Mouse (Mus musculus) left cerebral cortex, postnatal 10 days (tissue): Measurements from ENCODE around the gene Il2rb. TPM values are rescaled to one million over a fixed set of nuclear protein-coding genes. Genes with fewer than 3 reads are reported as not detected.

ENCODE experiments used
- DNase-seq, 2 experiments: peaks; one replicate each; pipeline ENCODE4 v3.0.0; 2021 to 2022; ENCODE audit warnings: low spot score in 2 of 2, mixed read lengths in 1 of 2; ENCODE audit errors: extremely low spot score in 1 of 2
- intact Hi-C: fragments of 180-260 bp; cut with DNase I; formaldehyde crosslinking; loops from one replicate; pipeline ENCODE4 v1.15.1; 2025
- total RNA-seq, 2 experiments: library from RNA; stranded (reverse); gene quantifications; 2 replicates each; pipeline ENCODE4 v1.2.3; 2021

Gene Il2rb
- total RNA-seq, 2 experiments from 2014 or later = 0.17 TPM; not detected in 1

- no peak for DNase-seq
- intact Hi-C loops = no loop called here
These were observed 5.2 kb downstream of the Il2rb start for GRCm38 (mm10) chr15:78489906-78490305.

- no peak for DNase-seq
These were observed 5.8 kb downstream of the Il2rb start for GRCm38 (mm10) chr15:78489248-78489647.

DNA sequence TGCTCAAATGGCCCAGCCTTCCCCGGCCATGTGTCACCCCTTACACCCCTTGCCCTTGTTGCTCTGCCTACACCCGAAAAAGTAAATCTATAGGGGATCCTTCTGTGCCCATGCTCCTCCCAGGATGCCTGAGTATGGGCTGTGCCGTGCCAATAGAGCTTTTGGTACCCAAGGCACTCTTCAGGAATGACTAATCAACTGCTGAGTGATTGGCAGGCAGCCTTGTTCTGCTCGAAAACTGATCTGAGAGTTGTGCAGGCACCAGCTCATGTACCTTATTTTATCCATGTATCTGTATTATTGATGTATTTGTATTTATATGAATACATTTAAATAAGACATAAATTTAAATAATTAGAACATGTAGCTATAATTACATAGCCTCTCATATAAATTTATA lies 8.0 kb downstream of the Il2rb start:
- no peak for DNase-seq
- intact Hi-C loops = no loop called here

More at GRCm38 (mm10) chr15:78489248-78489647, 5.8 kb downstream of the Il2rb start:
- intact Hi-C loops = no loop called here

GRCm38 (mm10) chr15:78486564-78486963 lies 8.5 kb downstream of the Il2rb start:
- no peak for DNase-seq
- intact Hi-C loops = no loop called here

DNA sequence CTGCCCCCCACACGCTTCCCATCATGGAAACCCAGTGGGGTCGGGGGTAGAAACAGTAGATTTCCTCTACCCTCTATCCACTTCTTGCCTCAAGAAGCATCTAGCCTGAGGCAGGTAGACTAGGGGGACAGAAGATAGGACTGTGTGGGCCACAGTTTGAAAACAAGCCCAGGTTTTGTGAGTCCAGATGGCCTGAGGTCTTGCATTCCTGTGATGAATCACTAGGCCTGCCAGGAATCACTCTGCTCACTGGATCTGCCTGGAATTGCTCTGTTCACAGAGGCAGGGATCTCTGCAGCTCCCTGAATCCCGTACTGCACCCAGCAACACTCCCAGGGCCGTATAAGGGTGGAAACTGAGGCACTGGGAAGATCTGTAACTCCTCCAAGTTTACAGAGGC lies 11.8 kb downstream of the Il2rb start:
- DNase-seq = no peak
- intact Hi-C loops = no loop called here

DNA sequence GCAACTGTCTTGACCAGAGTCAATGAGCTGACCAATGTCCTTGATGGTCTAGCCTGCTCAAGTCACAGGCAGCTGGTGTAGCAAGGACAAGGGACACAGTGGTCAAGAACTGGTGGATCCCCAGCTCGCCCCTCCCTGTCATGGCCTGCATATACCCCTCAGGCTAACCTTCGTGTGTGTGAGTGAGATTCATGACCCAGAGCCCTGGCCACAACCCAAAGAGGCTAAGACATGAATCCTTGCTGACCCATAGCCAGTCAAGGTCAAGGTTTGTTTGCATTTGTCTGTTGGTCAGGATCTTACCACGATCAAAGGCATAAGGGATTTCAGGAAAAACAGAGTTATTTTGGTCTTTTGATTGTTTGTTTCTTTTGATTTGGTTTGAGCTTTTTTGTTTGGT lies 12.6 kb downstream of the Il2rb start:
- intact Hi-C loops = no loop called here
- no peak for DNase-seq

DNA sequence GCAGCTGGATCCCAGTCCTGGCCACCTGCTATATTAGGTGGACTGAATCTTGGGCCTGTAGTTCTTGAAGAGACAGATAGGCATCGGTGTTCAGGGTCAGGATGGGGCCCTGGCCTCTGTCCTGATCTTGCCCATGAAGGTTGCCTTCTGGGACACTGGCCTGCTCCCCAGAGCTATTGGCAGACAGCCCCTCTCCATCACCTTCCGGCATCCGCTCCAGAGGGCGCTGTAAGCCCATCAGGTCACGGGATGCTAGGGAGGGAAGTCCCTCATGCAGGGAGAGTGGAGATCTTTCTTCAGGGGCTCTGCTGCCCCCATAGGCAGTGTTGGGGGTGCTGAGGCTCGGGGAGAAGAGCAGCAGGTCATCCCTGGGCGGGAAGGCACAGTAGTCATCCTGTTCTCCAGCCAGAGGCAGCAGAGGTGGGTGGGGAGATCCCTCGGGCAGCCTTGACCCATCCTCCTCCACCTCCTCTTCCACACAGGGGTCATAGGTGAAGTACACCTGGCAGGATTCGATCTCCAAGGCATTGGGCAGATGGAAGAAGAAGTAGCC lies 13.5 kb downstream of the Il2rb start:
- intact Hi-C loops = no loop called here
- peak in 1 of 2 experiments; percentile 31 for DNase-seq

DNA sequence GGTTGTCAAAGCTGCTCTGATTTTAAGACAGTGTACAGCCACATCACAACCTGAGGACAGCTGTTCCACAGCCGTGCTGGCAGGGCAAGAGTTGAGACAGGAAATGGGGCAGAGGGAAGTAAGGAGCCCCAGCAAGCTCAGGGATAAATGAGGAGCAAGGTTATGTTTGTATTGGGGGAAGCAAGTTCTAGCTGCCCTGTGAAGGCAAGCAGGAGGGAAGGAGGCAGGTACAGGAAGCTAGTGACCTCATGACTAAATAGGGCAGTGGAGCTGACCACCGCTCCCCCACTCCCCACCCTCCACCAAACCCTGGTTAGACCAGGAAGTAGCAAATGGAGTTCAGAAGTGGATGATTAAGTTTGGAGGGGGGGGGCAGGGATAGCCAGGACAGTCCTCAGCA lies 14.1 kb downstream of the Il2rb start:
- intact Hi-C loops = no loop called here
- DNase-seq = no peak

DNA sequence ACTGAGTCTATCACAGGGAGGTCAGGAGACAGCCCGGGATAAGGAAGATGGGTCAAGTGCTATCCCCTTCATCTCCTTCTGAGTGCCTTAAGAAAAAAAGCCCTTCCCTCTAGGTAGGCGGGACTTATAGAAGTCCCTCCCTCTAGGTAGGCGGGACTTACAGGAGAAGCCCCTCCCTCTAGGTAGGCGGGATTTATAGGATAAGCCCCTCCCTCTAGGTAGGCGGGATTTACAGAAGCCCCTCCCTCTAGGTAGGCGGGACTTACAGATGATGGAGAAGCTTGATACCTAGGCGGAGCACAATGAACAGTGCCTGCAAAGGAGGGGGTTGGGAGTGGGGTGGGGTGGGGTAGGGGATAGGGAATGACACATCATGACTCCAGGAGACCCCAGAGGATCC lies 15.0 kb downstream of the Il2rb start:
- no peak for DNase-seq
- intact Hi-C loops = no loop called here

DNA sequence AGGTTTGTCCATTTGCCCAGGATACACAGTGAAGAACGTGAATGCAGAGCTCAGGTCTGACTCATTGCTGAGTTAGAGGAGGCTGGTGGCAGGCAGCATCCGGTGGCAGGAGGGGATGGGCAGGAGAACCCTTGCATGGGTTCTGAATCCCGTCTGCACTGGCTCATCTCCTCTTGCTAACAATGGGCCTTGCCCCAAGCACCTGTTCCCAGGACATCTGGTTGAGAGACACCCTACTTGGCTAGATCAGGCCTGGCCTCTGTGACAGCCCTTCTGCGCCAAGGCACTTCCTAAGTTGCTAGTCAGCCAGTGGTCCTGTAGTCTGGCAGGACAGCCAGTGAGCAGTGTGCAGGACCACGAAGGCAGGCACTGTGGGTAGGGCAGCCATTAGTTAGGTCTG lies 15.6 kb downstream of the Il2rb start:
- DNase-seq = no peak
- intact Hi-C loops = no loop called here

- intact Hi-C loops = no loop called here
- DNase-seq = no peak
These were observed 17.0 kb downstream of the Il2rb start for GRCm38 (mm10) chr15:78478073-78478472.

GRCm38 (mm10) chr15:78476878-78477277 lies 18.2 kb downstream of the Il2rb start:
- no peak for DNase-seq
- intact Hi-C loops = no loop called here

GRCm38 (mm10) chr15:78475604-78476031 lies 19.5 kb downstream of the Il2rb start:
- intact Hi-C loops = no loop called here
- DNase-seq = no peak

DNA sequence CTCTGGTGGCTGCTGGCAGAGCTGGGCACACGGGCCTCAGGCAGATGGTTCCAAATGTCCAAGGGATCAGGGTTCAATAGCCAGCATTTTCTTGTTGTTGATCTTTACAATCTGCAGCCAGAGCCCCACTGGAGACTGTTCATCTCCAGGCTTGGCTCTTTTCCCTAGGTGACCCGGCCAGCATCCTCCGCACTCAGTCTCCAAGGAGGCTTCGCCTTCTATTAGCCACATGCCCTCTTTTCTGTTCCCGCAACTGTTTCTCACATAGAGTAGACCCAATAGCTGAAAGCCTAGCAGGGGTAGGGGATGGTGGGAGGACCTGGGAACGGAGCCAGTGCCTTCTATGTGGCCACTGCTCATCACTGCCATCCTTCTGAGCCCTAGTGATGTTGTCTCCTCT lies 21.6 kb downstream of the Il2rb start:
- intact Hi-C loops = no loop called here
- no peak for DNase-seq

- intact Hi-C loops = no loop called here
- DNase-seq = no peak
These were observed 23.2 kb downstream of the Il2rb start for GRCm38 (mm10) chr15:78471902-78472301.

DNA sequence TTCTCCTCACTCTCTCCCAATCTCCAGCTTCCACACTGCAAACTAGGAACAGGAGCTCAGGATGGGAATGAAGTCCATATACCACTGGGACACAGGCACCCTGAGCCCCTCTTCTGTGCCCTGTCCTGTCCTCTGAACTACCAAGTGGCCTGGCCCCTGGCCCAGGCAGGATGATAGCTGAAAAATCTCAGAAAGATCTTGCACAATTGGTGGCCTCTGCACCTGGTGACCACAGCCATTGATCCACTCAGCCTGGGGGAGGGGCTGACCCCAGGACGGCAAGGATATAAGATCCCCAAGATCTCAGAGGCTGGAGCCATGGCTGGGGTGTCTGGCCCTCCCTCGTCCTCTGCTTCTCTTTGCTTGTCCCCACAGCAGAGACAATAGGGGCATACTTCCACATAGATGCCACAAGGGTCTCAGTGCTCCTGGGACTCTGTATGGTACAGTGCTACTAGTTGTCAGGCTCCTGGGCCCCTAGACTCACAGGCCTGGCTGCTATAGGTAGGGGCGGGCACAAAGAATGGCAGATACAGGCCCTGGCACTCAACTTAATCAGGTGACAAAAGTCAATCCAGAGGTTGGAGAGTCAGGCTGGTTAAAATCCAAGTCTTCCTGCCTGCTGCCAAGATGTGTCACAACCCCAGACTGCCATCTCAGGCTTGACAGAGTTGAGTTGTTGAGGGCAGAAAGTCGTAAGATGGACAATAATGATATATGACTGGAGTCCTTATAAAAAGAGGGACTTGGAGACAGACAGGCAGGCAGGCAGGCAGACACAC lies 24.4 kb downstream of the Il2rb start:
- no peak for DNase-seq
- intact Hi-C loops = no loop called here

DNA sequence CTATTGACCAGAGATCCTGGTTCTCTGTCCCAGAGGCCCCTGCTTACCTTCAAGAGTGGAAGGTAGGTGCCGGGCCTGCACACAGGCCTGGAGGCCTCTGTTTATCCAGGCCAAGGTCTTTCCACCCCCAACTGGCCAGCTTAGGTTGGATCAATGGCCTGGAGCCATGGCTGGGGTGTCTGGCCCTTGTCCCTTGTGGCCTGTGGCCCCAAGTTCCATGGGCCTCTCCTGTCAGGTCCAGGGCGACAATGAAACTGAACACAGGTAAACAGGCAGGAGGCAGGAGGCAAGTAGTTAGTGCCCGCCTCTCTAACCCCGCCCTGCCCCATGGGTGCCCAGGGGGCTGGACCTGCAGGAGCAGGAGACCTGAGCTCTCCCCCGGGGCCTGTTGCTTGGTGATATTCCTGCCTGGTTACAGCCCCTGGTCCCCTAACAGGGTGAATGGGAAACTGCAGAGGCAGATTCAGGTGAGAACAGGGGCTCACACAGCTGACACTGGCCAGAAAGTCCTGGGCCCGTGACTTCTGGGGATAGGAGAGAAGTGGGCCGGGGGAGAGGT lies 26.6 kb downstream of the Il2rb start, which contains the start of gene Tmprss6:
Gene Tmprss6, minus strand, starts transcription at position 256 of the 559 bp plus-strand sequence.
- DNase-seq = no peak
- intact Hi-C loops = loop anchor here (5.0 kb wide), 1 partner anchor 34 kb away; no protein-coding TSS in a partner anchor

DNA sequence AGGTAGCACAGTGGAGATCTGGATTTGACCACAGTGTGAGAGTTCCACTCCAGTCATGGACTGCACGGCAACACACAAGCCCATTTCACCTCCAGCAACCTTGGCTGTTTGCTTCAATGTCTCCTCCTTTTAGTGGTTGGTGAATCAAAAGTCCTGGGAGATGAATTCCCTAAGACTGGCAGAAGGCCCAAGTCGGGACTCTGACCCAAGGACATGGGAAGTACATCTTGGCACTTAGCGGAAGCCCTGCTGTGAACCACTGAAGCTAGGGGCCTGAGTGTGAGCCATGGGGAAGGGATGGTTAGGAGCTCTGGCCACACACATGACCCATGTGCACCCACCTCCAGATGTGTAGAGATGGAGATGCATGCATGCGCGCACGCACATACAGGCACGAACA lies 27.5 kb downstream of the Il2rb start:
- DNase-seq = no peak
- intact Hi-C loops = loop anchor here (5.0 kb wide), 1 partner anchor 35 kb away; no protein-coding TSS in a partner anchor

GRCm38 (mm10) chr15:78466809-78467208 lies 28.3 kb downstream of the Il2rb start:
- DNase-seq = no peak
- intact Hi-C loops = loop anchor here (5.0 kb wide), 1 partner anchor 35 kb away; no protein-coding TSS in a partner anchor

- intact Hi-C loops = no loop called here
- DNase-seq = no peak
These were observed 32.1 kb downstream of the Il2rb start for GRCm38 (mm10) chr15:78462981-78463380.
